Mouse (Mus musculus): Measurements from ENCODE around the gene Bmf. TPM values are rescaled to one million over a fixed set of nuclear protein-coding genes. Genes with fewer than 3 reads are reported as not detected.

The Bmf gene
- polyA plus RNA-seq, 1 experiment from 2014 or later, result 2.8 TPM

DNA sequence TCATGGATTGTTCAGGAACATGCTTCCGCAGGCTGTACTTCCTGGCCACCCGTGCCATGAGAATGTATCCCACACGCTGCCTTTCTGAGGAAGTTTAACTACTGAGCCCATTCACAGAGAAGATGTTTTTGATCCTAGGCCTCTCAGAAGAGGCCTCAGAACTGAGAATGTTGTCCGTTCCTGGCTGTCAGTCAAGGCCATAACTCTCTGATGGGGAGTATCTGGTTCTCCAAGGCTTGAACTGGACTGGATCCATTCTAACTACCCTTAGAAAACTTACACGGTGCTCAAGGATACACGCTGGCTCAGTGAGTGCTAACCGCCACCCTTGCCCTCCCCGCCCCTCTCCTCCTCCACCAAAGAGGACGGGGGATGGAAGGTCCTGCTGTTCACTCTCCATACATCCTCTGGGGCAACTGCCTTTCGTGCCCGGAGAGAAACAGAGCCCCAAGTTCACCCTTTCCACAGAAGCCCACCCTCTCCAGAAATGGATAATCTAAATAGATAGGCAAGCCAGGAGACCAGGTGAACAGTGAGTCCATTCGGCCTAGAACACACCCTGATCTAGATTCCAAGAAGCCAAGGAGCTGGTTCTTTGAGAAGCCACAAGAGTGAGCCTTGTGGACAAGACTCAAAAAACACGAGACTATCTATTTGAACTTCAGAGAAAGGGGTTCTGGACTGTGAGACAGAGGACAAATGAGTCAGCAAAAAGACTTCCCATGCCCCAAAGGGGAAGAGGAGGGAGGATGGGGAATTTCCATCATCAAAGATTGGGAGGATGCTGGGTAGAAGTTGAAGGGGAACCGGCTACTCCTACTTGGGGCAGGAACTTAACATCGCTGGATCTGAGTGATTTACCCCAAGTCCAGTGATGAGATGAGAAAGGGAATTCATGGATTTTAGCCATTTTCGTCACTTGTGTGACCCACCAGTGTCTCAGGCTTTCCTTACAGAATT is 36.8 kb downstream of the Bmf start:
- WGBS, result 73% methylated on average over 16 of the region's 16 CpGs
- Histone ChIP-seq H3K27ac (replicated peaks) (peak overlapping the region; percentile 45; the same call in 1 of the 2 replicates), H3K27me3 (ENCODE audit: control insufficient read depth, insufficient read depth, low read length) (no peaks in the 10 kb centered on the region), H3K4me1 (replicated peaks; ENCODE audit: control insufficient read depth, insufficient read depth) (peaks cover 5% of the 10 kb centered on the region), H3K4me2 (replicated peaks; ENCODE audit: low read depth) (no peak overlapping the region), H3K36me3 (ENCODE audit: control insufficient read depth, insufficient read depth, low read length) (no peaks in the 10 kb centered on the region), H3K4me3 (ENCODE audit: low read depth, low read length) (no peak overlapping the region), H3K9ac (ENCODE audit: low read length) (no peak overlapping the region), H3K9me3 (ENCODE audit: control insufficient read depth, low read length) (no peaks in the 10 kb centered on the region)
- DNase-seq (ENCODE audit: low spot score) (no peak), ATAC-seq (ENCODE audit: low FRiP score, low TSS enrichment) (no peak)
- TF ChIP-seq EP300 (optimal IDR thresholded peaks at IDR 0.05) (no peak), CTCF (IDR thresholded peaks at IDR 0.05; ENCODE audit: low read depth) (no peak)

DNA sequence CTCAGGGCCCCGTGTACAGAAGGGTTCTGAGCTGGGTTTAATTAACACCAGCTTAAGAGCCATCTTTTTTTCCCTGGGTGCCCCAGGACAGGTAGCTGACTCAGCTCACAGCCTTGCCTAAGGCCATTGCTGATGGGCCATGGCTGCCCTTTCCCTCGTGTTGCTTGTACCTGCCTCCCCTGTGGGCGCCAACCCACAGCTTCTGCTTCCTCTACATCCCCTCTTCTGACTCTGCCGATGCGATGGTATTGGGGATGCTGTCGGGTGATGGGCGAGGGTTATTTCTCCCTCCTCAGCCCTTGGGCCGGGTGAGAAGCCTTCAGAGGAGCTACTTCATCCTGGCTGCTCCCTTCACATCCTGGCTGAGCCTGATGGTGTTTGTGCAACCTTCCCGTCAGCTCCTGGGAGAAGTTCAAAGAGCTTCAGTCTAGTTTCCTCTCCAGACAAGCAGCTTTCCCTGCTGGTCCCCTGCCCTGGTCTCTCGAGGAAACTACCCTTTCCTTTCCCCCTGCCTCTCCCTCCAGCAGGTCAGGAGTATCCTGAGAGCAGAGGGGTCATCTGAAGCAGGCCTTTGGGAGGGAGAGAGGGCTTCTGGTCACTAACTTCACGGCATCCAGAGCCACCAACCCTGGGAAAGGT is 37.6 kb downstream of the Bmf start:
- WGBS, result 58% methylated on average over 11 of the region's 11 CpGs
- peak overlapping the region; percentile 45; the same call in 1 of the 2 replicates for H3K27ac ChIP-seq (replicated peaks)
- ATAC-seq (ENCODE audit: low FRiP score, low TSS enrichment) (no peak), DNase-seq (ENCODE audit: low spot score) (no peak)
- TF ChIP-seq EP300 (optimal IDR thresholded peaks at IDR 0.05) (no peak), CTCF (IDR thresholded peaks at IDR 0.05; ENCODE audit: low read depth) (no peak)
- no peak overlapping the region for H3K9ac ChIP-seq (ENCODE audit: low read length)
- H3K4me3 ChIP-seq (ENCODE audit: low read depth, low read length), result no peak overlapping the region
- H3K9me3 ChIP-seq (ENCODE audit: control insufficient read depth, low read length), result no peaks in the 10 kb centered on the region
- H3K4me2 ChIP-seq (replicated peaks; ENCODE audit: low read depth), result no peak overlapping the region
- H3K4me1 ChIP-seq (replicated peaks; ENCODE audit: control insufficient read depth, insufficient read depth), result peaks cover 5% of the 10 kb centered on the region
- H3K27me3 ChIP-seq (ENCODE audit: control insufficient read depth, insufficient read depth, low read length), result no peaks in the 10 kb centered on the region
- H3K36me3 ChIP-seq (ENCODE audit: control insufficient read depth, insufficient read depth, low read length), result no peaks in the 10 kb centered on the region

DNA sequence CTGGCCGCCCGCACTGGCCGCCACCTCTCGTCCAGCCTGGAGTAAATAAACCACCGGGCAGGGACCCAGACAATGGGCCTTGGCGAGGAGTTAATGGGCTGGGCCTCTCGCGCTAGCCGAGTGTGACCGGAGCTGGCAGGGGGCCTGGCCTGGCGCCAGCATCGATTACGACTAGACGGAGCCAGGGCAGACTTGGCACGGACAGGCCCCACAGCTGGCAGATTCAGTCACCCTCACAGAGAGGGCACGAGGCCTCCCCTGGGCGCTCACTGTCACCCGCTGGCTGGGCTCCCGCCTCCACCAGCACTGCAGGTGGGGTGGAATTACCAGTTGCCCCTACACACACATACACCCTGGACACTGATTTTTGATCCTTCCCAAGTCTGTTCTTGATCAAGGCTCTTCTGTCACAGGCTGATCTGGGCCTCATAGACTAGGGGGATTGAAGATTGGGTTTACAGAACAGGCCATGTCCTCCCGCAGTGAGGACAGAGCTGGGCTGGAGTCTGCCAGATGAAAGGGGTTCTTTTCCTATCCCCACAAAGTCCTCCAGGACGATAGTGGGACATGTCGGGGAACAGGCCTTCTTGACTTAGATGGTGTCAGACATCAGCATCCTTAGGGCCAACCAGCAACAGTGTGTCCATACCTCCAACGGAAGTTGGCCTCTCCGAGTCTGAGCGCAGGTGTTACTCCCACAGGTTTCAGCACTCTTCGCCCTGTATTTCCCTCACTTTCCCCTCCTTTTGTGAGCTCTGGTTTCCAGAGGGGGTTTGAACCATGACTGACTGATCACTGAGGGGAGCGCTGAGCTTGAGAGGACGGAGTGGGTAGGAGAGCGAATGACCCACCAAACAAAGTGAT is 38.8 kb downstream of the Bmf start:
- H3K4me3 ChIP-seq (ENCODE audit: low read depth, low read length), result no peak overlapping the region
- H3K4me1 ChIP-seq (replicated peaks; ENCODE audit: control insufficient read depth, insufficient read depth), result peaks cover 5% of the 10 kb centered on the region
- no peaks in the 10 kb centered on the region for H3K27me3 ChIP-seq (ENCODE audit: control insufficient read depth, insufficient read depth, low read length)
- H3K36me3 ChIP-seq (ENCODE audit: control insufficient read depth, insufficient read depth, low read length), result no peaks in the 10 kb centered on the region
- TF ChIP-seq CTCF (IDR thresholded peaks at IDR 0.05; ENCODE audit: low read depth), result no peak
- TF ChIP-seq EP300 (optimal IDR thresholded peaks at IDR 0.05), result no peak
- 39% methylated on average over 29 of the region's 29 CpGs for WGBS
- H3K9ac ChIP-seq (ENCODE audit: low read length), result peak overlapping the region; percentile 41; the same call in 1 of the 2 replicates
- peak; percentile 94 for ATAC-seq (ENCODE audit: low FRiP score, low TSS enrichment)
- no peaks in the 10 kb centered on the region for H3K9me3 ChIP-seq (ENCODE audit: control insufficient read depth, low read length)
- no peak overlapping the region; the same call in 1 of the 2 replicates for H3K4me2 ChIP-seq (replicated peaks; ENCODE audit: low read depth)
- H3K27ac ChIP-seq (replicated peaks), result peak overlapping the region; percentile 45
- DNase-seq (ENCODE audit: low spot score), result peak; percentile 92

DNA sequence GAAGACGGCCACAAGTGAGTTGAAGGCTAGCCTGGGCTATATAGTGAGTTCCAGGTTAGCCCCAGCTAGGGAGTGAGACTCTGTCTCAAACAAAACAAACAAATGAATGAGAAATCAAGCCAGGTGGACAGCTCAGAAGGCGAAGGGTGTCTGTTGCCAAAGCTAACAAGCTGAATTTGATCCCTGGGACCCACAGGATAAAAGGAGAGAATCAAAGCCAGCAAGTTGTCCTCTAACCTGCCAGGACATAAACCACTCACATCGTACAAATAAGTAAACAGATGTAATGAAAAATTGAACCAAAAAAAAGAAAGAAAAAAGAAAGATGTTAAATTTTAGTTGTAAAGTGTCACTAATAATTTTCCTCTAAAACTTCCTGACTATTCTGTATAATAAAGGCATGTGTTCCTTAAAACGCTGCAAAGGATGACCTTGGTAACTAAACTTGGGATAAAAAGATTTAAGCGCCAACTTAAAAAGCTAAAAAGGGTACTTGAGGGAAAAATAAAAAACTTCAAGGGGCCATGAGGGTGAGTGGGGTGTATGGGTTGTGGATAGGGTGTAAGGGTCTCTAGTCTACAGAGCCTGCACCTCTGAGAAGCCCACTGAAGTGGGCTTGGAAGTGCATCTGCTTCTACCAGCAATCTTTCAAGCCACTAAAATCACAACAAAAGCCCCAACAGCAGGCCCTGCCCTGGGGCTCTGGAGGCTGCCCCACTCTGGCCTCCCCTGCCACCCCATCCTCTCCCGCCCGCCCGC is 39.6 kb downstream of the Bmf start:
- Histone ChIP-seq H3K9me3 (ENCODE audit: control insufficient read depth, low read length) (no peaks in the 10 kb centered on the region), H3K4me1 (replicated peaks; ENCODE audit: control insufficient read depth, insufficient read depth) (peaks cover 5% of the 10 kb centered on the region), H3K4me3 (ENCODE audit: low read depth, low read length) (no peak overlapping the region), H3K27me3 (ENCODE audit: control insufficient read depth, insufficient read depth, low read length) (no peaks in the 10 kb centered on the region), H3K36me3 (ENCODE audit: control insufficient read depth, insufficient read depth, low read length) (no peaks in the 10 kb centered on the region), H3K27ac (replicated peaks) (peak overlapping the region; percentile 45), H3K9ac (ENCODE audit: low read length) (peak overlapping the region; percentile 41; the same call in 1 of the 2 replicates), H3K4me2 (replicated peaks; ENCODE audit: low read depth) (no peak overlapping the region; the same call in 1 of the 2 replicates)
- no peak for ATAC-seq (ENCODE audit: low FRiP score, low TSS enrichment)
- DNase-seq (ENCODE audit: low spot score), result no peak
- TF ChIP-seq EP300 (optimal IDR thresholded peaks at IDR 0.05), result no peak
- WGBS, result 62% methylated on average over 8 of the region's 8 CpGs

DNA sequence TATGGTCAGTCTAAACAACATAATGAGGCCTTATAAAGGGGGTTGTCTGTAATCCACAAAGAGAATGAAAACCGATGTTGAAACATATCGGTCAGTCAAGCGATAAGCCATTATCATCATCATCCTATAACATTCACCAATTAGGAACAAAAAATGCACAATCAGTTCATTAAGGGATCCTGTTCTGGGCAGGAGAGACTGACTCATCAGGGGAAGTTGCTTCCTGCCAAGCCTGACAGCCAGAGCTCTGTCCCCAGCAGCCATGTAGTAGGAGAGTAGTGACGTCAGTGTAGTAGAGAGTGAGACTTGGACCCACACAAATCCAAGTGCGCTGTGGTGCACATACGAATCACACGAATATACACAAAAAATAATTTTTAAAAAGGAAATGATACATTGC is 42.4 kb downstream of the Bmf start:
- Histone ChIP-seq H3K4me2 (replicated peaks; ENCODE audit: low read depth) (no peak overlapping the region), H3K27me3 (ENCODE audit: control insufficient read depth, insufficient read depth, low read length) (no peaks in the 10 kb centered on the region), H3K4me3 (ENCODE audit: low read depth, low read length) (no peak overlapping the region), H3K9ac (ENCODE audit: low read length) (no peak overlapping the region), H3K27ac (replicated peaks) (no peak overlapping the region), H3K4me1 (replicated peaks; ENCODE audit: control insufficient read depth, insufficient read depth) (peaks cover 3% of the 10 kb centered on the region), H3K36me3 (ENCODE audit: control insufficient read depth, insufficient read depth, low read length) (no peaks in the 10 kb centered on the region), H3K9me3 (ENCODE audit: control insufficient read depth, low read length) (no peaks in the 10 kb centered on the region)
- DNase-seq (ENCODE audit: low spot score), result no peak
- 86% methylated on average over 7 of the region's 7 CpGs for WGBS
- ATAC-seq (ENCODE audit: low FRiP score, low TSS enrichment), result no peak
- TF ChIP-seq CTCF (IDR thresholded peaks at IDR 0.05; ENCODE audit: low read depth) (no peak), EP300 (optimal IDR thresholded peaks at IDR 0.05) (no peak)

Measured in stomach, postnatal 0 days (tissue).